Mouse (Mus musculus): ENCODE results near the gene Babam1. TPM values are rescaled to one million over a fixed set of nuclear protein-coding genes. Genes with fewer than 3 reads are reported as not detected.

Babam1 gene
- polyA plus RNA-seq, 1 experiment from 2014 or later = 106 TPM

- ATAC-seq (ENCODE audit: insufficient number of reproducible peaks, low FRiP score, low TSS enrichment, low read depth) = peak; percentile 92
- Histone ChIP-seq H3K27me3 (no peaks in the 10 kb centered on the region), H3K9me3 (replicated peaks) (no peaks in the 10 kb centered on the region), H3K27ac (replicated peaks) (peak overlapping the region; percentile 94), H3K9ac (peak overlapping the region; percentile 89), H3K4me3 (replicated peaks) (peak overlapping the region; percentile 82), H3K4me1 (peaks cover 46% of the 10 kb centered on the region), H3K36me3 (0 out of 2 replicates have a peak, but pooled peaks cover 5% of the 10 kb centered on the region), H3K4me2 (replicated peaks) (peak overlapping the region; percentile 98)
- WGBS = 3% methylated on average over 45 of the region's 80 CpGs
These were observed 14.4 kb upstream of the Babam1 start for GRCm38 (mm10) chr8:71381971-71382961.

- ATAC-seq (ENCODE audit: insufficient number of reproducible peaks, low FRiP score, low TSS enrichment, low read depth) = no peak
- H3K9ac ChIP-seq = no peak overlapping the region
- H3K4me2 ChIP-seq (replicated peaks) = no peak overlapping the region
- no peaks in the 10 kb centered on the region for H3K9me3 ChIP-seq (replicated peaks)
- no peak overlapping the region for H3K4me3 ChIP-seq (replicated peaks)
- WGBS = 20% methylated on average over 12 of the region's 12 CpGs
- H3K27me3 ChIP-seq = no peaks in the 10 kb centered on the region
- peaks cover 45% of the 10 kb centered on the region for H3K4me1 ChIP-seq
- peak overlapping the region; percentile 94; the same call in 1 of the 2 replicates for H3K27ac ChIP-seq (replicated peaks)
- no peaks in the 10 kb centered on the region for H3K36me3 ChIP-seq
These were observed 13.3 kb upstream of the Babam1 start for GRCm38 (mm10) chr8:71383396-71383795.

GRCm38 (mm10) chr8:71383860-71384259, 12.8 kb upstream of the Babam1 start:
- Histone ChIP-seq H3K36me3 (no peaks in the 10 kb centered on the region), H3K9ac (no peak overlapping the region), H3K4me2 (replicated peaks) (no peak overlapping the region), H3K9me3 (replicated peaks) (no peaks in the 10 kb centered on the region), H3K4me1 (peaks cover 40% of the 10 kb centered on the region), H3K4me3 (replicated peaks) (no peak overlapping the region), H3K27ac (replicated peaks) (no peak overlapping the region), H3K27me3 (no peaks in the 10 kb centered on the region)
- 33% methylated on average over 3 of the region's 3 CpGs for WGBS
- ATAC-seq (ENCODE audit: insufficient number of reproducible peaks, low FRiP score, low TSS enrichment, low read depth) = no peak

- Histone ChIP-seq H3K27ac (replicated peaks) (no peak overlapping the region), H3K4me2 (replicated peaks) (no peak overlapping the region), H3K4me1 (peaks cover 26% of the 10 kb centered on the region), H3K36me3 (no peaks in the 10 kb centered on the region), H3K9ac (no peak overlapping the region), H3K9me3 (replicated peaks) (no peaks in the 10 kb centered on the region), H3K4me3 (replicated peaks) (no peak overlapping the region), H3K27me3 (no peaks in the 10 kb centered on the region)
- WGBS = 72% methylated on average over 12 of the region's 12 CpGs
- no peak for ATAC-seq (ENCODE audit: insufficient number of reproducible peaks, low FRiP score, low TSS enrichment, low read depth)
These were observed 11.3 kb upstream of the Babam1 start for GRCm38 (mm10) chr8:71385212-71385835.

- Histone ChIP-seq H3K4me1 (peaks cover 7% of the 10 kb centered on the region; the same call in 1 of the 2 replicates), H3K36me3 (no peaks in the 10 kb centered on the region), H3K9ac (no peak overlapping the region), H3K4me3 (replicated peaks) (no peak overlapping the region), H3K9me3 (replicated peaks) (no peaks in the 10 kb centered on the region), H3K27ac (replicated peaks) (no peak overlapping the region), H3K4me2 (replicated peaks) (no peak overlapping the region), H3K27me3 (no peaks in the 10 kb centered on the region)
- WGBS = 48% methylated on average over 1 of the region's 1 CpGs
- no peak for ATAC-seq (ENCODE audit: insufficient number of reproducible peaks, low FRiP score, low TSS enrichment, low read depth)
These were observed 8.4 kb upstream of the Babam1 start for GRCm38 (mm10) chr8:71388267-71388666.

GRCm38 (mm10) chr8:71391696-71392095, 5.0 kb upstream of the Babam1 start:
- no peak overlapping the region for H3K4me2 ChIP-seq (replicated peaks)
- H3K4me3 ChIP-seq (replicated peaks) = no peak overlapping the region
- no peaks in the 10 kb centered on the region for H3K36me3 ChIP-seq
- no peak overlapping the region for H3K27ac ChIP-seq (replicated peaks)
- H3K4me1 ChIP-seq = peaks cover 5% of the 10 kb centered on the region
- H3K9ac ChIP-seq = no peak overlapping the region
- H3K9me3 ChIP-seq (replicated peaks) = no peaks in the 10 kb centered on the region
- ATAC-seq (ENCODE audit: insufficient number of reproducible peaks, low FRiP score, low TSS enrichment, low read depth) = no peak
- WGBS = 94% methylated on average over 2 of the region's 2 CpGs
- no peaks in the 10 kb centered on the region for H3K27me3 ChIP-seq

- peaks cover 8% of the 10 kb centered on the region for H3K4me1 ChIP-seq
- H3K9ac ChIP-seq = no peak overlapping the region
- H3K9me3 ChIP-seq (replicated peaks) = no peaks in the 10 kb centered on the region
- no peak overlapping the region for H3K27ac ChIP-seq (replicated peaks)
- no peaks in the 10 kb centered on the region for H3K27me3 ChIP-seq
- H3K36me3 ChIP-seq = no peaks in the 10 kb centered on the region
- H3K4me2 ChIP-seq (replicated peaks) = no peak overlapping the region
- 75% methylated on average over 5 of the region's 5 CpGs for WGBS
- H3K4me3 ChIP-seq (replicated peaks) = no peak overlapping the region
- no peak for ATAC-seq (ENCODE audit: insufficient number of reproducible peaks, low FRiP score, low TSS enrichment, low read depth)
These were observed 4.3 kb upstream of the Babam1 start for GRCm38 (mm10) chr8:71392391-71392790.

- Histone ChIP-seq H3K36me3 (no peaks in the 10 kb centered on the region), H3K4me1 (peaks cover 13% of the 10 kb centered on the region), H3K9ac (no peak overlapping the region), H3K4me3 (replicated peaks) (no peak overlapping the region; the same call in 1 of the 2 replicates), H3K27ac (replicated peaks) (no peak overlapping the region), H3K9me3 (replicated peaks) (no peaks in the 10 kb centered on the region), H3K27me3 (no peaks in the 10 kb centered on the region), H3K4me2 (replicated peaks) (0 out of 2 replicates have a peak overlapping the region, but pooled peaks have one; percentile 6)
- WGBS = 6% methylated on average over 3 of the region's 3 CpGs
- no peak for ATAC-seq (ENCODE audit: insufficient number of reproducible peaks, low FRiP score, low TSS enrichment, low read depth)
These were observed 3.8 kb upstream of the Babam1 start for GRCm38 (mm10) chr8:71392871-71393270.

- H3K4me3 ChIP-seq (replicated peaks) = no peak overlapping the region
These were observed 2.2 kb upstream of the Babam1 start for GRCm38 (mm10) chr8:71394481-71394880.

GRCm38 (mm10) chr8:71395071-71395470, 1.6 kb upstream of the Babam1 start:
- Histone ChIP-seq H3K4me2 (replicated peaks) (peak overlapping the region; percentile 12; the same call in 1 of the 2 replicates), H3K27ac (replicated peaks) (no peak overlapping the region), H3K9ac (no peak overlapping the region), H3K9me3 (replicated peaks) (no peaks in the 10 kb centered on the region), H3K27me3 (no peaks in the 10 kb centered on the region), H3K4me1 (peaks cover 13% of the 10 kb centered on the region), H3K4me3 (replicated peaks) (no peak overlapping the region), H3K36me3 (peaks cover 16% of the 10 kb centered on the region)
- WGBS = 83% methylated on average over 10 of the region's 10 CpGs
- no peak for ATAC-seq (ENCODE audit: insufficient number of reproducible peaks, low FRiP score, low TSS enrichment, low read depth)

More at GRCm38 (mm10) chr8:71394481-71394880, 2.2 kb upstream of the Babam1 start:
- H3K4me2 ChIP-seq (replicated peaks) = peak overlapping the region; percentile 12; the same call in 1 of the 2 replicates
- 78% methylated on average over 7 of the region's 7 CpGs for WGBS
- no peak for ATAC-seq (ENCODE audit: insufficient number of reproducible peaks, low FRiP score, low TSS enrichment, low read depth)
- H3K27ac ChIP-seq (replicated peaks) = no peak overlapping the region
- no peaks in the 10 kb centered on the region for H3K9me3 ChIP-seq (replicated peaks)
- H3K4me1 ChIP-seq = peaks cover 13% of the 10 kb centered on the region
- peaks cover 11% of the 10 kb centered on the region for H3K36me3 ChIP-seq
- no peaks in the 10 kb centered on the region for H3K27me3 ChIP-seq
- no peak overlapping the region for H3K9ac ChIP-seq

- H3K36me3 ChIP-seq = peaks cover 20% of the 10 kb centered on the region
- H3K27ac ChIP-seq (replicated peaks) = peak within 1 kb of the TSS; percentile 59
- peak within 1 kb of the TSS; percentile 82 for H3K4me3 ChIP-seq (replicated peaks)
- ATAC-seq (ENCODE audit: insufficient number of reproducible peaks, low FRiP score, low TSS enrichment, low read depth) = no peak
- H3K4me2 ChIP-seq (replicated peaks) = peak within 1 kb of the TSS; percentile 87
- H3K4me1 ChIP-seq = peaks cover 13% of the 10 kb centered on the region
- WGBS = 90% methylated on average over 9 of the region's 9 CpGs
- H3K27me3 ChIP-seq = no peaks in the 10 kb centered on the region
- peak within 1 kb of the TSS; percentile 76; the same call in 1 of the 2 replicates for H3K9ac ChIP-seq
- no peaks in the 10 kb centered on the region for H3K9me3 ChIP-seq (replicated peaks)
These were observed 1.0 kb upstream of the Babam1 start, which contains the start of gene Ushbp1 for GRCm38 (mm10) chr8:71395629-71396028. Ushbp1 (minus strand) TSS chr8:71395802.

Measured in embryonic facial prominence, embryonic 15.5 days (tissue).